9 mouse cellular contexts compared by ENCODE assay signal in the genomic region with DNA sequence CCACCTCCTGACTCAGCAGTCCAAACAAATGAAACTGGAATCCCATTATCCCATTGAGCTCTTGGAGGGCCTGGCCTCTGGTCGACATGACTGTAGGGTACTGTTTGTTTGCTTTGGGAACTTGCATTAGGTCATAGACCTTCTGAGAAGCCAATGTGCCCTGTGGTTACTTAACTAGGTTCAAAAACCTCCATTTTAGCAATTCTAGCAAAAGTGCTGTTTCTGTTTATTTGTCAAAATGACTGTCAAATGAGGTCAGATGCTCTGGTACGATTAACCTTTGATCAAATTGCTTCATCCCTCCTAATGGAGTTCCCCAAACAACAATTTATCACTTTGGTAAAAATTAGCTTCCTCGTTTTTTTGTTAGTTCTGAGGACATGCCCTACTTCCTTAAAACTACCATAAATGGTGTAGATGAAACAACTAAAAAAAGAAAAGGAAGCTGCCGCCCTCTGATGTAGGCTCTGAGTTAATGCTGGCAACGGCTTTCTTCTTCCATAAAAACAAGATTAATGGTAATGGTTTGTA. TPM values are rescaled to one million over a fixed set of nuclear protein-coding genes. Genes with fewer than 3 reads are reported as not detected.
A peak's percentile ranks its signal among the peaks of the same experiment; 100 is the strongest.
DNase-seq lines count a peak whose midpoint lies in the region; ATAC-seq and TF ChIP-seq lines count a peak whose summit lies in the region.
"Had no signal": no experiment of that assay in that cellular context is flagged by ENCODE, and none has a peak within 500 bp of the region (broad histone marks: within the 10 kb centered on the region; RNA-seq: fewer than 3 reads in every experiment).

No protein-coding gene starts in this region.

- no peak for TF ChIP-seq CTCF in kidney, adult 2 months (conservative IDR thresholded peaks at IDR 0.05; ENCODE audit: insufficient read depth, insufficient read length, low read depth, low read length)

- ATAC-seq in embryonic facial prominence, embryonic 12.5 days (ENCODE audit: insufficient number of reproducible peaks, insufficient read depth, low FRiP score, low TSS enrichment), result no peak
- ATAC-seq in frontal cortex, adult (ENCODE audit: low TSS enrichment), result no peak

- H3K36me3 ChIP-seq in embryonic facial prominence, embryonic 12.5 days, result peaks cover 4% of the 10 kb centered on the region; the same call in 1 of the 2 replicates
- H3K36me3 ChIP-seq in embryonic facial prominence, embryonic 10.5 days (replicated peaks), result peaks cover 17% of the 10 kb centered on the region
- H3K36me3 ChIP-seq in ES-E14 (ENCODE audit: control insufficient read depth, insufficient read depth, low read length, poor library complexity, severe bottlenecking), result peaks cover 8% of the 10 kb centered on the region; the same call in 1 of the 2 replicates
- H3K36me3 ChIP-seq in kidney, adult 2 months (ENCODE audit: control insufficient read depth, insufficient read depth, low read length), result peaks cover 1% of the 10 kb centered on the region; the same call in 1 of the 2 replicates

- no peak overlapping the region for H3K4me3 ChIP-seq in embryonic facial prominence, embryonic 12.5 days
- H3K4me3 ChIP-seq in embryonic facial prominence, embryonic 10.5 days, result no peak overlapping the region
- H3K4me3 ChIP-seq in ES-E14 (ENCODE audit: insufficient read depth in 1 of 2, low read depth in 1 of 2, low read length in 2 of 2, poor library complexity in 1 of 2, severe bottlenecking in 1 of 2), result no peak overlapping the region
- H3K4me3 ChIP-seq in kidney, adult 2 months (ENCODE audit: insufficient read depth, low read depth, low read length), result no peak overlapping the region
- H3K4me3 ChIP-seq: hindbrain, embryonic 15.5 days had no signal

- intact Hi-C loops in gastrocnemius, postnatal 36 days (cut with DNase I), result no loop called here

- no peak for TF ChIP-seq POLR2A in kidney, adult 2 months (IDR thresholded peaks at IDR 0.05; ENCODE audit: low read depth, low read length)

- DNase-seq in embryonic facial prominence, embryonic 10.5 days (ENCODE audit: low spot score), result no peak
- no peak for DNase-seq in ES-E14 (ENCODE audit: low read depth, low spot score)
- peak; percentile 93 for DNase-seq in kidney, adult 2 months
- peak; percentile 15 for DNase-seq in lung, postnatal 14 days
- DNase-seq in layer of hippocampus, adult 9-10 months (ENCODE audit: low spot score), result no peak
- no peak for DNase-seq in gastrocnemius, postnatal 36 days

- peak overlapping the region; percentile 24; the same call in 1 of the 2 replicates for H3K27ac ChIP-seq in embryonic facial prominence, embryonic 12.5 days
- no peak overlapping the region for H3K27ac ChIP-seq in embryonic facial prominence, embryonic 10.5 days (replicated peaks)
- peak overlapping the region; percentile 59; the same call in 1 of the 2 replicates for H3K27ac ChIP-seq in ES-E14 (ENCODE audit: insufficient read depth, low read depth, low read length, poor library complexity, severe bottlenecking)
- peak overlapping the region; percentile 97 for H3K27ac ChIP-seq in kidney, adult 2 months (ENCODE audit: insufficient read depth, low read depth, low read length)
- H3K27ac ChIP-seq: hindbrain, embryonic 15.5 days had no signal

- H3K9me3 ChIP-seq in embryonic facial prominence, embryonic 12.5 days, result no peaks in the 10 kb centered on the region
- no peaks in the 10 kb centered on the region for H3K9me3 ChIP-seq in embryonic facial prominence, embryonic 10.5 days
- no peaks in the 10 kb centered on the region for H3K9me3 ChIP-seq in ES-E14 (ENCODE audit: control insufficient read depth, insufficient read depth, low read depth, low read length)
- H3K9me3 ChIP-seq: hindbrain, embryonic 15.5 days had no signal

- H3K9ac ChIP-seq in embryonic facial prominence, embryonic 12.5 days, result no peak overlapping the region
- no peak overlapping the region for H3K9ac ChIP-seq in ES-E14 (ENCODE audit: insufficient read depth, low read depth, low read length, poor library complexity, severe bottlenecking)
- H3K9ac ChIP-seq: hindbrain, embryonic 15.5 days had no signal

- H3K4me2 ChIP-seq in embryonic facial prominence, embryonic 12.5 days (replicated peaks), result no peak overlapping the region
- H3K4me2 ChIP-seq: hindbrain, embryonic 15.5 days had no signal

- H3K27me3 ChIP-seq in embryonic facial prominence, embryonic 12.5 days, result no peaks in the 10 kb centered on the region
- no peaks in the 10 kb centered on the region for H3K27me3 ChIP-seq in embryonic facial prominence, embryonic 10.5 days (replicated peaks; ENCODE audit: low read depth, poor library complexity, severe bottlenecking)
- no peaks in the 10 kb centered on the region for H3K27me3 ChIP-seq in kidney, adult 2 months (replicated peaks; ENCODE audit: control insufficient read depth, insufficient read depth, low read length)
- H3K27me3 ChIP-seq: hindbrain, embryonic 15.5 days had no signal

- in situ Hi-C loops in ES-E14 (cut with MboI; ENCODE audit: low sequenced_read_pairs in 2 of 2, unreplicated experiment in 2 of 2), result no loop called here

- WGBS in embryonic facial prominence, embryonic 12.5 days, result 43% methylated on average over 5 of the region's 5 CpGs
- 57% methylated on average over 5 of the region's 5 CpGs for whole genome bisulfite sequencing in embryonic facial prominence, embryonic 10.5 days
- 14% methylated on average over 5 of the region's 5 CpGs for WGBS in kidney, adult 2 months

- peaks cover 21% of the 10 kb centered on the region for H3K4me1 ChIP-seq in embryonic facial prominence, embryonic 12.5 days
- H3K4me1 ChIP-seq in embryonic facial prominence, embryonic 10.5 days, result peaks cover 48% of the 10 kb centered on the region
- H3K4me1 ChIP-seq in ES-E14 (ENCODE audit: control insufficient read depth in 2 of 2, insufficient read depth in 2 of 2, low read length in 2 of 2, poor library complexity in 1 of 2), result peaks cover 3 to 6% of the 10 kb centered on the region in 2 experiments; a peak in 3 of 4 replicates
- peaks cover 31% of the 10 kb centered on the region; the same call in 1 of the 2 replicates for H3K4me1 ChIP-seq in kidney, adult 2 months (ENCODE audit: control insufficient read depth, insufficient read depth, low read length)

TF ChIP-seq in ES-E14, 5 proteins besides CTCF, POLR2A, EP300 and RAD21:
- TF ChIP-seq ZC3H11A (IDR thresholded peaks at IDR 0.05; ENCODE audit: borderline replicate concordance, low read depth, low read length), result no peak
- TF ChIP-seq MAFK (IDR thresholded peaks at IDR 0.05; ENCODE audit: insufficient read depth, low read depth, low read length), result no peak
- no peak for TF ChIP-seq ZNF384 (IDR thresholded peaks at IDR 0.05; ENCODE audit: low read depth, low read length)
- no peak for TF ChIP-seq HCFC1 (IDR thresholded peaks at IDR 0.05; ENCODE audit: borderline replicate concordance, insufficient read depth, low read length)
- no peak for TF ChIP-seq CHD2 (IDR thresholded peaks at IDR 0.05; ENCODE audit: low read depth, low read length)

RNA-seq across cellular contexts. Expression of a gene that starts 3.7 kb away (rescaled TPM):
- polyA plus RNA-seq in embryonic facial prominence, embryonic 12.5 days (2016; fragmentation: Nextera tagmentation; extraction: Ambion mirVana), result 798 and 814 TPM in 2 replicates
- polyA plus RNA-seq in embryonic facial prominence, embryonic 10.5 days (2016; fragmentation: Nextera tagmentation; extraction: Ambion mirVana), result 810 and 843 TPM in 2 replicates
- 797 and 939 TPM in 2 replicates for total RNA-seq in ES-E14 (2012; rRNA removed)
- 5,487 and 5,501 TPM in 2 replicates for polyA plus RNA-seq in kidney, adult 2 months (2012; rRNA removed)
- 10 to 100 TPM; 60.9 to 78.2 TPM for total RNA-seq in gastrocnemius, postnatal 36 days (2021)

RNA-seq across cellular contexts. Expression of a gene that starts 5.3 kb away (rescaled TPM):
- 122 and 124 TPM in 2 replicates for polyA plus RNA-seq in embryonic facial prominence, embryonic 12.5 days (2016; fragmentation: Nextera tagmentation; extraction: Ambion mirVana)
- polyA plus RNA-seq in embryonic facial prominence, embryonic 10.5 days (2016; fragmentation: Nextera tagmentation; extraction: Ambion mirVana), result 127 and 133 TPM in 2 replicates
- 64.2 and 69.1 TPM in 2 replicates for total RNA-seq in ES-E14 (2012; rRNA removed)
- polyA plus RNA-seq in kidney, adult 2 months (2012; rRNA removed), result 68.6 and 74.1 TPM in 2 replicates
- 10 to 100 TPM; 61.5 to 70.3 TPM for total RNA-seq in gastrocnemius, postnatal 36 days (2021)

RNA-seq across cellular contexts. Expression of a gene that starts 36.4 kb away (rescaled TPM):
- polyA plus RNA-seq in embryonic facial prominence, embryonic 12.5 days (2016; fragmentation: Nextera tagmentation; extraction: Ambion mirVana), result 28.1 and 28.7 TPM in 2 replicates
- 14.4 and 14.7 TPM in 2 replicates for polyA plus RNA-seq in embryonic facial prominence, embryonic 10.5 days (2016; fragmentation: Nextera tagmentation; extraction: Ambion mirVana)
- total RNA-seq in ES-E14 (2012; rRNA removed), result 10.0 and 11.0 TPM in 2 replicates
- polyA plus RNA-seq in kidney, adult 2 months (2012; rRNA removed), result 53.0 and 55.3 TPM in 2 replicates
- 10 to 100 TPM; 24.9 to 25.1 TPM for total RNA-seq in gastrocnemius, postnatal 36 days (2021)

RNA-seq across cellular contexts. Expression of a gene that starts 36.4 kb away (rescaled TPM):
- polyA plus RNA-seq in embryonic facial prominence, embryonic 12.5 days (2016; fragmentation: Nextera tagmentation; extraction: Ambion mirVana), result 380 and 391 TPM in 2 replicates
- 240 and 243 TPM in 2 replicates for polyA plus RNA-seq in embryonic facial prominence, embryonic 10.5 days (2016; fragmentation: Nextera tagmentation; extraction: Ambion mirVana)
- total RNA-seq in ES-E14 (2012; rRNA removed), result 82.9 and 125 TPM in 2 replicates
- 125 and 179 TPM in 2 replicates for polyA plus RNA-seq in kidney, adult 2 months (2012; rRNA removed)
- total RNA-seq in gastrocnemius, postnatal 36 days (2021), result 10 to 100 TPM; 97.0 to 97.5 TPM

RNA-seq across cellular contexts. Expression of a gene that starts 45.7 kb away (rescaled TPM):
- polyA plus RNA-seq in embryonic facial prominence, embryonic 12.5 days (2016; fragmentation: Nextera tagmentation; extraction: Ambion mirVana), result 17.4 and 17.5 TPM in 2 replicates
- 35.9 and 40.8 TPM in 2 replicates for polyA plus RNA-seq in embryonic facial prominence, embryonic 10.5 days (2016; fragmentation: Nextera tagmentation; extraction: Ambion mirVana)
- 63.9 and 77.9 TPM in 2 replicates for total RNA-seq in ES-E14 (2012; rRNA removed)
- polyA plus RNA-seq in kidney, adult 2 months (2012; rRNA removed), result 77.5 and 84.2 TPM in 2 replicates
- total RNA-seq in gastrocnemius, postnatal 36 days (2021), result 1 to 10 TPM in 1 of 2 experiments, under 1 TPM in 1; 0.94 to 1.3 TPM

Comparison
In these comparisons a context has a peak if more than half of its experiments do, and no peak if none do; other contexts are left out.
1. DNase-seq: peak in kidney, adult 2 months (single experiment) and lung, postnatal 14 days (single experiment); none in embryonic facial prominence, embryonic 10.5 days (single experiment), ES-E14 (single experiment), layer of hippocampus, adult 9-10 months (single experiment) and gastrocnemius, postnatal 36 days (0 of 2).